Mouse (Mus musculus) lung, postnatal 10 days (tissue): ENCODE results near the gene Tcl1b4.
"Not testable (repeated sequence)": the region's sequence is repeated elsewhere in the genome, so short reads cannot be mapped to it uniquely, and the experiment has no call there.

Experiments used
- DNase-seq: peaks from one replicate; pipeline ENCODE4 v3.0.0; 2021

Tcl1b4 gene

GRCm38 (mm10) chr12:105201657-105202056, at the start of gene Tcl1b4:
Gene Tcl1b4, plus strand, starts transcription at chr12:105201957.
- not testable (repeated sequence) for DNase-seq

- not testable (repeated sequence) for DNase-seq
Measured at GRCm38 (mm10) chr12:105155286-105155685, 46.5 kb upstream of the Tcl1b4 start.

GRCm38 (mm10) chr12:105158842-105159241, 42.9 kb upstream of the Tcl1b4 start:
- DNase-seq, result no peak

DNA sequence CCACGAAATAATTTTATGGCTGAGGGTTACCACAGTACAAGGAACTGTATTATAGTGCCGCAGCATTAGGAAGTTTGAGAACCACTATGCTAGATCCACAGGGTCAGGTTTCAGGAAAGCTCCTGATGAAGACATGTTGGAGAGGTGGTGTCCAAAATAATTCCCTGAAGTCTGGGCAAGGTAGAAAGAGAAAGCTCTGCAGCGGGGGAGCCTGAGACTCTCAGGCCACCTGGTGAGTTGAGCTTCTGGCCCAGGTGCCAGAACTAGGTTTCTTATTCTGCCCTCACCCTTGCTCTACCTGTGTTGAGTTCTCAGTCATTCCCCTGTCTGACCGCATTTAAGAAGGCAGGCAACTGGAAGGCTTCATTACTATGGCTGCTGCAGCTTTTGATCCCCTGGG, 42.4 kb upstream of the Tcl1b4 start, which contains the start of gene Tcl1b1:
Gene Tcl1b1 (plus strand): TSS at position 301 of the 400 bp plus-strand sequence.
- DNase-seq, result no peak

DNA sequence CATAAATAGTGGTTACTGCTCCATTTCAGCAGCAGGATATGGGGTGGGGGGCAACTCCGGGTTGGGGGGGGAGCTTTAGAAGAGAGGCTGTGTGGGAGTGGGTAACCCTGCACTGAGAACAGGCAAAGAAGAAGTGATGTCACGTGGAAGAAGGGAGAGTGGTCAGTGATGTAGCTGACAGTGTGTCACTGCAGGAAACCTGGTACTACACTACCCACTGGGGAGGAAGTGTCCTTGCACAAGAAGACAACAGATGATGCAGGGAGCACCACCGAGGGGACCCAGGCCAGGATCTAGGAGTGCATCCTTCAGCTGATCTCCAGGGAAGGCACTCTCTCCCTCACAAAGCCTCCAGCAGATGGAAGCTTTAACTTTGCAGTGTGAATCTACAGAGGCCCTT, 35.0 kb upstream of the Tcl1b4 start:
- DNase-seq, result no peak

- DNase-seq, result peak; percentile 52
Measured at GRCm38 (mm10) chr12:105173366-105173765, 28.4 kb upstream of the Tcl1b4 start.

DNA sequence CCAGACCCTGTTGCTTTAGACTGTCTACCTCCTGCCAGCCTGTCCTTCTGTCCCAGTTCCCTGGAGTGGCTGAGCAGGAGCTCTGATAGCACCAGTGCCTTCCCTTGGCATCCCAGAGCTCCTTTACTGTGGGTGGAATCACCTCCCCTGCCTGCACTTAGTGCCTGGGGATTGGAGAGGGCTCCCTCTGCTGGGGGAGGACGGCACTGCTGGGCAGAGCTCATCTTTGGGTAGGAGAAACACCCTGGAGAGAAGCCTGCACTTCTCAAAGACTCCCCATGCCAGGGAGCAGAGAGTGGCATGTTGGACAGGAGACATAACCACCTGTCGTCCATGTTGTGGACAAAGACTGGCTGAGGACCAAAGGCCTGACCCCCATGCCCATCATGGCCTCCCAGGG, 27.4 kb upstream of the Tcl1b4 start:
- peak; percentile 60 for DNase-seq

DNA sequence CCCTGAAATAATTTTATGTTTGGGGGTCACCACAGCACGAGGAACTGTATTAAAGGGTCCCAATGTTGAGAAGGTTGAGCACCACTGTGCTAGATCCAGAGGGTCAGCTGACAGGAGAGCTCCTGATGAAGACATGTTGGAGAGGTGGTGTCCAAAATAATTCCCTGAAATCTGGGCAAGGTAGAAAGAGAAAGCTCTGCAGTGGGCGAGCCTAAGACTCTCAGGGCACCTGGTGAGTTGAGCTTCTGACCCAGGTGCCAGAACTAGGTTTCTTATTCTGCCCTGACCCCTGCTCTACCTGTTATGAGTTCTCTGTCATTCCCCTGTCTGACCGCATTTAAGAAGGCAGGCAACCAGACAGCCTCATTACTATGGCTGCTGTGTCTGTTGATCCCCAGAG, 25.7 kb upstream of the Tcl1b4 start, which contains the start of gene Tcl1b5:
Gene Tcl1b5 (plus strand): TSS at position 301 of the 400 bp plus-strand sequence.
- not testable (repeated sequence) for DNase-seq

- DNase-seq, result not testable (repeated sequence)
Measured at GRCm38 (mm10) chr12:105181040-105181644, 20.6 kb upstream of the Tcl1b4 start.

DNA sequence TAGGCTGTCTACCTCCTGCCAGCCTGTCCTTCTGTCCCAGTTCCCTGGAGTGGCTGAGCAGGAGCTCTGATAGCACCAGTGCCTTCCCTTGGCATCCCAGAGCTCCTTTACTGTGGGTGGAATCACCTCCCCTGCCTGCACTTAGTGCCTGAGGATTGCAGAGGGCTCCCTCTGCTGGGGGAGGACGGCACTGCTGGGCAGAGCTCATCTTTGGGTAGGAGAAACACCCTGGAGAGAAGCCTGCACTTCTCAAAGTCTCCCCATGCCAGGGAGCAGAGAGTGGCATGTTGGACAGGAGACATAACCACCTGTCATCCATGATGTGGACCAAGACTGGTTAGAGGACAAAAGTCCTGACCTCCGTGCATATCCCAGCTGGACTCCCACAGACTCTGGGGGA, 12.8 kb upstream of the Tcl1b4 start:
- not testable (repeated sequence) for DNase-seq

DNA sequence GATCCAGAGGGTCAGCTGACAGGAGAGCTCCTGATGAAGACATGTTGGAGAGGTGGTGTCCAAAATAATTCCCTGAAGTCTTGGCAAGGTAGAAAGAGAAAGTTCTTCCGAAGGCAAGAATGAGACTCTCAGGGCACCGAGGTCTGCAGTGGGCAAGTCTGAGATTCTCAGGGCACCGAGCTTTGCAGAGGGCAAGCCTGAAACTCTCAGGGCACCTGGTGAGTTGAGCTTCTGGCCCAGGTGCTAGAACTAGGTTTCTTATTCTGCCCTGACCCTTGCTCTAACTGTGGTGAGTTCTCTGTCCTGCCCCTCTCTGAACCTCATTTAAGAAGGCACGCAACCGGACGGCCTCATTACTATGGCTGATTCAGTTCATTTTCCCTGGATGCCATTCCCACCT, 11.0 kb upstream of the Tcl1b4 start, which contains the start of gene Tcl1b3:
Gene Tcl1b3 (plus strand): TSS at position 301 of the 400 bp plus-strand sequence.
- not testable (repeated sequence) for DNase-seq

DNA sequence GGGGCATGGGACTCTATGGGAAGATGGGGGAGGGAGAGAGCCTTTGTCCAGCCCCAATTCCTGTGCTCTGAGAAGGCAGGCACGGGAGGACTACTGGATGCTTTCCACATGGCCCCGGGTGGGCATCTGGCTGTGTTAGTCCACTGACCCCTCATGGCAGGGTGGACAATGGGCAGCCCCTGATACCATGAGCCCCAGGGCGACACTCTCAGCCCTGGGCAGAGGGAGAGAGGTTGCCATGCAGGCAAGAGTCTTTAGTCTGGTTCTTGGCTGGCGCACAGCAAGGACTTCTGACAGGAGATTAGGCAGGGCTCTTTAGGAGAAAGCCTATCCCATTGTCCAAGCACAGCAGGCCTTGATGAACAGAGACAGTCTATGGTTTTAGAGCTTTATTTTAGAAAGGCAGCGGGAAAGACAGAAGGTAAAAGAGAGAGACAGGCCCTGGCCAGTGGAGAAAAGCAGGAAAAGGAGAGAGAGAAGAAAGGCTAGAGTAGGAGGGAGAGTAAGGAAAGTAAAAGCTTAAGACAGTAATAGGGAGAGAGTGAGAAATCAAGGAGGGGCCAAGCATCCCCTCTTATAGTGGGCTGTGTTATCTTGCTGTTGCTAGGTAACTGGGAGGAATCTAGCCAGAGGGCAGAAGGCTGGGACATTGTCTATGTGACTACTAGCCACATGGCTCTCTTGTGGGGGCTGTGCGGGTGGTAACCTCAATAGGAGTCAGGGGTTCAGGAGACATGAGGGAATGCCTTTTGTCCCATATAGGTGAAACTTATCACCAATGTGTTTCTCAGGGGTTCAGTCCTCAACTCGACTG, 1.9 kb upstream of the Tcl1b4 start:
- not testable (repeated sequence) for DNase-seq

GRCm38 (mm10) chr12:105207071-105207470, 5.3 kb downstream of the Tcl1b4 start:
- DNase-seq, result no peak

GRCm38 (mm10) chr12:105208441-105208840, 6.7 kb downstream of the Tcl1b4 start:
- no peak for DNase-seq

DNA sequence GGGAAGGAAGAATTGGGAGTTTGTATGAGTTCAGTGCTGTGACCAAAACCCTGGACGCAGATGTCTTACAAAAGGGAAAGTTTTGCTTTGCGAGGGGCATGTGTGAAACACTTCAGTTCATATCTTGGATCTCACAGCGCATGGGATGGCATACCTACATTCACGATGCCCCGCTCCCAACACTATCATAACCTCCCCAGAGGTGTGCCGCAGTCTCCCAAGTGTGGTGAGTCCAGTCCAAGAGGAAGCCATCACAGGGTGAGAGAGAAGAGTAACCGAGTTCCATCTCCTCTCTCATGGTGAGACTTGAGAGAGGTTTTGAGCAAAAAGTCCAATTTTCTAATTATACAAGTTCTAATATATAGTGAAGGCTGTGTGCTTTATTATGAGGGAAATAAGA, 7.5 kb downstream of the Tcl1b4 start:
- DNase-seq, result no peak

DNA sequence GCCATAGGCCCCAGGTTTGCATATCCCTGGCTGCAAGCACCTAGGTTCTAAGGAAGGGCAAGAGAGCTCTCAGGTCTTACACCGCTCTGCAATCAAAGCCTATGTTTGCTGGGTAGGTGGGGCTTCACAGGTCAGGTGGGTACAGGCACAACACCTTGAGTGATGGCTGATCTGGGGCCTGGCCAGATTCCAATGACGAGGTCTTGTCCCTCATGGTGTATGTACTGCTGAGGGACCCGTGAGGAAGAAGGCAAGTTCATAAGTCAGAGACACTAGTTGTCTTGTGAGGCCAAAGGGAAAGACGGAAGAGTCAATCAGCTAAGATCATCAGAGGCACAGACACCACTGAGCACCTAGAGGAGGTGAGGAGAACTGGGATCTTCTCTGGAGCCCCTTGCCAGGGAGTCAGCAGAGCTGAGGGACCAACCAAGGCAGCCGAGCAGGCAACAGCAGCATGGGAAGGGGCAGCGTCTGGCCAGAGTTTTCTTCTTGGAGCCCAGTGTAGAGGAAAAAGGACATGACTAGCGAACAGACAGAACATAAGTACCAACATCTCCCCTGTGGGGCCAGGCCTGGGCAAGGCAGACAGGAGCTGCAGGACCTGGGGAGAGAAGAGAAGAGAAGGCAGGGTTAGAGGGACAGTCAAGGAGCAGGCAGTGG, 15.5 kb downstream of the Tcl1b4 start:
- DNase-seq, result no peak

DNA sequence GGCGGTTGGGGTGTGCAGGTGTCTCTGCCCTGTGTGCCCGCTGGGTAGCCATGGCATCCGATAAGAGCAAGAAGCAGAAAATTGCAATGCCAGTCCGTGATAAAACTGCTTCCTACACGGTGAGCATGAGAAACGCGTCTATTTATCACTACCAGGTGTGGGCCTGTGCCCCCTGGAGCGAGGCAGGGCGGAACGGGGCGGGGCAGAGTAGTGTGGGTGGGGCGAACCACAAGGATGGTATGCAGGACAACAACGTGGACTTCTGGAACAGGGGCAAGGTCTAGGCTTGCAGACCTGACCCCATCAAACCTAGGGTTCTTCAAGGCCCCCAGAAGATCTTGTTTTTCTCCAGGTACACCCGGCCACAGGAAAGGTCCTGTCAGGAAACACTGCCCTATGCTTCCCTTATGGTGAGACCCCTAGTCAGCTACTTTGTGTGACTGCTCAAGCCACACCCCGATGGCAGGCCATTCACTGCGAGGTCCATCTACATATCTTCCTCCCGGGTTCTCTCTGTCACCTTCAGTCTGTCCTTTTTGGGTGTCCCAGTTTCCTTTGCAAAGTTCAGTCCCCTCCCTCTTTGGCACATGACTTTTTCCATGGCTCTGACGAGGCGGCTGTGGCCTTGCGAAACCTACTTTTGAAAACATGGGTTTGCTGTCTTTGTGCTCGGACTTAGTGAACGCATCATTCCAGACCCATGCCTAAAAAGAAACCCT, 21.0 kb downstream of the Tcl1b4 start, which contains the start of gene Tcl1:
Gene Tcl1 (minus strand): TSS at position 193 of the 719 bp plus-strand sequence.
- DNase-seq, result peak; percentile 17

- no peak for DNase-seq
Measured at GRCm38 (mm10) chr12:105224621-105225320, 23.0 kb downstream of the Tcl1b4 start.

- DNase-seq, result no peak
Measured at GRCm38 (mm10) chr12:105234362-105234761, 32.6 kb downstream of the Tcl1b4 start.

DNA sequence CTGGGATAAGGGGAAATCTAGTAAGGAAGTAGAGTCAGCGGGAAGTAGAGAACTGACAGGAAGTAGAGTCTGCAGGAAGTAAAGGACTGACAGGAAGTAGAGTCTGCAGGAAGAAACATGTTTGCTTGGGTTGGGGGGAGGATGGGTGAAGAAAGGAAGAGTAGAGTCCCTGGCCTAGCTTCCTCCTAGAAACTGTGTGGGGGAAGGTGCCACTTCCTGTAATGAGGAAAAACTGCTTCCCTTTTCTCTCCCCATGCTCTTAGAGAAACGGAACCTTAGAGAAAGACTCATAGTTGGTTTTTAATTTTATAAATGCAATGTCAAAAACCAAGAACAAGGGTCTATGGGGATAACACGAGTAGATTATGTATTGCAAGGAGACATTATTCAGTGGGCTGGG, 33.3 kb downstream of the Tcl1b4 start:
- DNase-seq, result no peak

DNA sequence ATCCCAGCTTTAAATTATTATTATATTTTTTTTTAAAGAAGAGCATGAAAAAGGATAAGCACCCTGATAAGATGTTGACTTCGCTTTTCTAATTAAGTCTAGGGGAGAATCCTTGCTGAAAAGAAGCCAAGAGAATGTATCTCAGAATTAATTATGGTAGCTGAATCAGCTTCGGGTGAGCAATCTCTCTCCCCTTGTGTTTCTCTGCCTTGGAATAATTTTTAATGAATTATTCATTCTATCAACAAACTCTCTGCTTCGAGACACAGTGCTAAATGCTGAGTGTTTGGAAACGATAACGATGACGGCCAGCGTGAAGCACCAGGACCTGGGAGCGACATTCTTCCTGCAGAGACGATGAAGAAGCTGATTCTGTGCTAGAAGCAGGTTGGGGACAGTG, 37.3 kb downstream of the Tcl1b4 start:
- no peak for DNase-seq

GRCm38 (mm10) chr12:105248763-105249233, 47.0 kb downstream of the Tcl1b4 start:
- peak; percentile 62 for DNase-seq
